Mouse (Mus musculus): ENCODE measurements at regions not wholly inside any gene's neighbourhood (a gene's known extent, or its start where the extent isn't known, plus 50 kb on each side); places are given as distances from the start of the nearest gene placed in this dataset.

- no peak for TF ChIP-seq POLR2A (IDR thresholded peaks at IDR 0.05; ENCODE audit: low read depth, low read length)
- TF ChIP-seq CTCF (conservative IDR thresholded peaks at IDR 0.05; ENCODE audit: insufficient read depth, insufficient read length, low read depth, low read length) = no peak
These were observed 210.6 kb upstream of the Tpk1 start for GRCm38 (mm10) chr6:43876711-43877110.

All from kidney, adult 2 months (tissue).